Mouse (Mus musculus) Patski (cell line): Measurements from ENCODE around the gene Rps6. TPM values are rescaled to one million over a fixed set of nuclear protein-coding genes. Genes with fewer than 3 reads are reported as not detected.
A peak's percentile ranks its signal among the peaks of the same experiment; 100 is the strongest.

ENCODE experiments used
- ATAC-seq: fragments of 100-300 bp; one replicate; pipeline ENCODE4 v1.8.0; 2021
- CTCF ChIA-PET: fragments of 350-600 bp; sonication (Branson Sonifier 250); formaldehyde crosslinking; loops from one replicate; lab custom pipeline; 2022; ENCODE audit warnings: inconsistent platforms; lab: Charles Lee
- POLR2A ChIA-PET: fragments of 350-600 bp; sonication (Branson Sonifier 250); formaldehyde crosslinking; loops from one replicate; lab custom pipeline; 2022; ENCODE audit warnings: antibody characterized with exemption, inconsistent platforms; lab: Charles Lee
- DNase-seq: peaks from one replicate; pipeline ENCODE4 v3.0.0-alpha.2; 2011; ENCODE audit warnings: low read depth, low spot score
- H3K27me3 ChIP-seq: fragments of 371-371 bp; one replicate; pipeline ENCODE4 v1.5.1; 2021
- CTCF ChIP-seq: fragments of 100-300 bp; IDR thresholded peaks from one replicate; pipeline ENCODE4 v1.5.1; 2021
- in situ Hi-C: fragments of 300-500 bp; cut with MboI; formaldehyde crosslinking; loops from 3 replicates; pipeline ENCODE4 v1.11.1; 2018; ENCODE audit warnings: low pct_unique_long_range_greater_than_20kb, mixed read lengths
- polyA plus RNA-seq: library from polyadenylated mRNA; unstranded; gene quantifications from one replicate; pipeline ENCODE4 v1.2.3, GENCODE M21; 2021

Gene Rps6
- polyA plus RNA-seq = 305 TPM

DNA sequence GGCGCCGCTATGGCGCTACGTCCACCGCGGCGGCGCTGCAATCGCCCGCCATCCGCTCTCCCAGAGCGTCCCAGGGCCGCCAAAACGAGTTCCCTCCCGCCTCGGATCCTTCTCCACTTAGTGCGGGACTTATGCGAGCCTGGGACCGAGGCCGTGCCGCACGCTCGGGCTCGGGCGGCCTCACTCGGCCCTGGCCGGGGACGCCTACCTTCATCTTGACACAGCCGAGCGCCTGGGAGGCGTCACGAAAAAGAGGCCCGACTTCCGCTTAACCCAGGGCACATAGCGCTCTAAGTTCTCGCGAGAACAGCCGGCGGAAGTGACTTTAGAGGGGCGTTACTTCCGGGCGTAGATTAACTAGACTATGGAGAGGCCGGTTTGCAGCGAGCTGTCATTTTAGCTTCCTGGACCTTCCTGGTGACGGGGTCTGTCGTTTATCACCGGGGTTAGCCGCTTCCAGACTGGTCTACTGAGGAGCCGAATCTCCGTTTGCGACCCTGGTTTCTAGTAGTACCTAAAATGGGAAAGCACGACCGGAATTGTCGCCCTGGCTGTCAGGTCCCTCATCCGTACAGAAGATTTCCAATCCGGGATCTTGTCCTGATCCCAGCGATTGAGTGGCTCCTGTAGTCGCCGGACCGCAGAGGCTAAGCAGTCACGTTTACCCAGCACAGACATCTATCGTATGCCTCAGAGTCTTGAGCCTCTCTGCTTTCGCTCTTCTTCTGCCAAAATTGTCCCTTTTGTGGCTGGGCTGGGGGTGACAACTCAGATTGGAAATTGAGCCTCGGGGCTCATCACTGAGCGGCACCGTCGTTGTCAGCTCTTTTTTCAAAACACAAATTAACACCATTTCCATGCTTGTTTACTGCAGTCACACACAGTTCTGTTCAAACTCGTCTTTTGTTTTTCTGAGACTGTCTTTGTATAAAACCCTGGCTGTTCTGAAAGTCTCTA is at the start of gene Rps6:
Rps6 (minus strand) TSS at position 300 of the 957 bp plus-strand sequence.
- peak; percentile 58 for DNase-seq
- POLR2A ChIA-PET = interaction anchor here (0.7 kb wide), 1 partner anchor 144 kb away, joined by 3 read pairs; no protein-coding TSS in a partner anchor
- CTCF ChIA-PET = interaction anchor here (1.2 kb wide), 1 partner anchor 9 kb away, joined by 3 read pairs; no protein-coding TSS in a partner anchor
- no peak for TF ChIP-seq CTCF
- ATAC-seq = peak; percentile 94
- in situ Hi-C loops = no loop called here
- H3K27me3 ChIP-seq = no peaks in the 10 kb centered on the region

DNA sequence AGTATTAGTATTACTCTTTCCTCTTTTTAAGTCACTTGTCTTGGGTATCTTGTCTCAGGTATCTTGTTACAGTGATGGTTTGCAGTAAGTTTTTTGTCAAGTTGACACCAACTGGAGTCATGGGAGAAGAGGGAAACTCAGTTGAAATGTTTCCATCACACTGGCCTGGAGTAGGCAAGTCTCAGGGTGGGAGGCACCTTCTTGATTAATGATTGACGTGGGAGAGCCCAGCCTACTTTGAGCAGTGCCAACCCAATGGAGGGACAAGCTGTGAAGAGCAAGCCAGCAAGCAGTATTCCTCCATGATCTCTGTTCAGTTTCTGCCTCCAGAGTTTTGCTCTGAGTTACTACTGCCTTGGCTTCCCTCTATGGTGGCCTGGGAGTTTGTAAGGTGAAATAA is 48.7 kb upstream of the Rps6 start:
- CTCF ChIA-PET = interaction anchor here (0.9 kb wide), 1 partner anchor 9 kb away, joined by 3 read pairs; no protein-coding TSS in a partner anchor
- POLR2A ChIA-PET = no interaction called here
- no peaks in the 10 kb centered on the region for H3K27me3 ChIP-seq
- ATAC-seq = no peak
- TF ChIP-seq CTCF = no peak
- in situ Hi-C loops = no loop called here
- no peak for DNase-seq

DNA sequence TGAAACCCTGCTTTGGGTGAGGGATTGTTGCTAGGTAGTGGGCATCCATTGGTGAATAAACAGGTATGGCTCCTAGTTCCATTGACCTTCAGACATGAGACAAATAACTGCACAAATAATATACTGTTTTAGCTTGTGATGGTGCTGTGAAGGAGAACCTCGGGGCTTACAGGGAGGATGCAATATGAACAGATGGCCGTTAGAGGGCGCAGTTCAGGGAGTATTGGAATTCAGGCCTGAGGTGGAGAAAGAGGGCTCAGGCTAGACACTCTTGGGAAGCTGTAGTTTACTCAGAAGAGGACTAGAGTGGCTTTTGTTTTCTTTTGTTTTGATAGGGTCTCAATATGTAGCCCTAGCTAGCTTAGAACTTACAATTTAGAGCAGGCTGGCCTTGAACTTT is 47.8 kb upstream of the Rps6 start:
- CTCF ChIA-PET = no interaction called here
- in situ Hi-C loops = no loop called here
- POLR2A ChIA-PET = no interaction called here
- H3K27me3 ChIP-seq = no peaks in the 10 kb centered on the region
- TF ChIP-seq CTCF = peak; percentile 49
- DNase-seq (no peak), ATAC-seq (no peak)

DNA sequence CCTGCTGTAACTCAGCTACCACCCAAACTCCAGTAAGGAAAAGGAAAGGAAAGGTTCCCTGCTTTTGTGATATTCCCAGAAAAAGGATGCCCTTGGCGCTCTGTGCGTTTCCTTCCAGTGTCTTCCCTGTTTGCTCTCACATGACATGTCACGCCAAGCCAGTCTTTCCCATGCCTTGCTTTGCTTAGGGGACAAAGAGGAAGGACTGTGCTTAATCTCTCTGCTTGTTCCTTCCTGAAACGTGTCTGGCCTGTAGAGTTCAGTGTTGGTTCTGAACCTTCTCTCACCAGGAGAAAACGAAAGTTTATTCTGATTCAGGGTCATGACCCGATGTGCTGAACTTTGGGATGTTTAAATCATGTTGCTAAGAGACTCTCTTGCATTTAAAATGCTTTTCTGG is 45.1 kb upstream of the Rps6 start:
- CTCF ChIA-PET = no interaction called here
- H3K27me3 ChIP-seq = no peaks in the 10 kb centered on the region
- ATAC-seq (no peak), DNase-seq (no peak)
- no peak for TF ChIP-seq CTCF
- POLR2A ChIA-PET = no interaction called here
- in situ Hi-C loops = no loop called here

DNA sequence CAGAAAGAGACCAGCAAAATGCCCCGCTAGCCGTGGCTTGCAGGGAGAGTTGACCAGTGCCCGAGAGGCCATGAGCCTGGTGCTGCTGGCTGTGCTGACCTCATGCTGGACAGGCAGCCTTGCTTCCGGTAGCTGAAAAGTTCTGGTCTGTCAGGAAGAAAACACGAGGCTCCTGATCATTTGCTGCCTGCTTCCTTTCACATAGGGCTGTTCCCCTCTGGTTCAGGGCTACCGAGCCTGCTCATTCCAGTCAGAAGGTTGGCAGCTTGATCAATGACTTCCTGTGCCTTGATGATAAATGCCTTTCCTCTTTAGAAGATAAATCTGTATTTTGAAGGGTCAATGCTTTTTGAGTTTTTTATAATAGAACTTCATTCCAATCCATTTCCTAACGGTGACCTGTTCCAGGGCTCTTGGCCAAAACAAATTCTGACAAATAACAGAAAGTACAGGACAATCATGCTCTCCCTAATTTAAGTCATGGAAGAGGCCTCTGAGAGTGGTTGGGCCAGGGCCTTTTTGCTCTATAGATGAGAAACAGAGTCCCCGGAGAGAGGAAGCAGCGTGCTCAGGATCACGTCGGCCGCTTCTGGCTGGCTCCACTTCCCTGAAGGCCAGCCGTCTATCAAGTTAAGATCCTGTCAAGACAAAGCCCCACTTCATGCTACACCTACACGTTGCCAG is 41.7 kb upstream of the Rps6 start:
- POLR2A ChIA-PET = no interaction called here
- CTCF ChIA-PET = no interaction called here
- H3K27me3 ChIP-seq = no peaks in the 10 kb centered on the region
- DNase-seq = no peak
- TF ChIP-seq CTCF = no peak
- in situ Hi-C loops = no loop called here
- ATAC-seq = no peak

DNA sequence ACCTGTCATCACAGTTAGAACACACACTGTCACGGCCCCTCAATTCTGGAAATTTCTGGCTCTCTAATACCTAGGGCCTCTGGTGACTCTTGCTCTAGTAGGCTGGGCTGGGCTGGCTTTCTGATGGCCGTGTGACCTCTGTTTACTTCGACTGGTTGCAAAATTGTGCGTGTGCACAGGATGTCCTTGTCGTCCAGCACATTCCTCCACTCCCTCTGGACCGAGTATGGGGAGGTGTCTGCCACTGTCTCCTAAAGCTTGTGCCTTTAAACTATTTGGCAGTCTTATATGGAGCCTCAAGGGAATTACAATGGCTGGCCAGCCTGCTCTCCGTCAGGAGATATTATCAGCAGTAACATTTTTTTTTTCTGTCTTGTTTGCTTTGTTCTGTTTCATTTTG is 40.2 kb upstream of the Rps6 start:
- DNase-seq = no peak

DNA sequence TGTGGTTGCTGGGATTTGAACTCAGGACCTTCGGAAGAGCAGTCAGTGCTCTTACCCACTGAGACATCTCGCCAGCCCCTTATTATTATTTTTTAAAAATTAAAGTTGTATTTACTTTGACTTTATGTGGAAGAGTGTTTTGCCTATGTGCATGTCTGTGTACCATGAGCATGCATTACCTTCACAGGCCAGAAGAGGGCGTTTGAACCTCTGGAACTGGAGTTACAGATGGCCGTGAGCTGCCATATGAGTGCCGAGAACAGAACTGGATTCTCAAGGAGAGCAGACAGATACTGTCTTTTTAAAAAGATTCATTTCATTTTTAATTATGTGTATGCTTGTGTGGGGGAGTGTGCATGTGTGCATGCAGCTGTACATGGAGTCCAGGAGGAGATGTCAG is 30.7 kb upstream of the Rps6 start:
- DNase-seq = no peak
- ATAC-seq = no peak
- ChIA-PET CTCF (no interaction called here), POLR2A (interaction anchor here (1.6 kb wide), 1 partner anchor 9 kb away, joined by 3 read pairs; no protein-coding TSS in a partner anchor)
- TF ChIP-seq CTCF = peak; percentile 34
- H3K27me3 ChIP-seq = no peaks in the 10 kb centered on the region
- in situ Hi-C loops = no loop called here

More for the DNA sequence above, 40.2 kb upstream of the Rps6 start:
- CTCF ChIA-PET = interaction anchor here (1.0 kb wide), 1 partner anchor 9 kb away, joined by 3 read pairs; no protein-coding TSS in a partner anchor
- ATAC-seq = no peak
- in situ Hi-C loops = no loop called here
- POLR2A ChIA-PET = no interaction called here
- H3K27me3 ChIP-seq = no peaks in the 10 kb centered on the region
- TF ChIP-seq CTCF = no peak

DNA sequence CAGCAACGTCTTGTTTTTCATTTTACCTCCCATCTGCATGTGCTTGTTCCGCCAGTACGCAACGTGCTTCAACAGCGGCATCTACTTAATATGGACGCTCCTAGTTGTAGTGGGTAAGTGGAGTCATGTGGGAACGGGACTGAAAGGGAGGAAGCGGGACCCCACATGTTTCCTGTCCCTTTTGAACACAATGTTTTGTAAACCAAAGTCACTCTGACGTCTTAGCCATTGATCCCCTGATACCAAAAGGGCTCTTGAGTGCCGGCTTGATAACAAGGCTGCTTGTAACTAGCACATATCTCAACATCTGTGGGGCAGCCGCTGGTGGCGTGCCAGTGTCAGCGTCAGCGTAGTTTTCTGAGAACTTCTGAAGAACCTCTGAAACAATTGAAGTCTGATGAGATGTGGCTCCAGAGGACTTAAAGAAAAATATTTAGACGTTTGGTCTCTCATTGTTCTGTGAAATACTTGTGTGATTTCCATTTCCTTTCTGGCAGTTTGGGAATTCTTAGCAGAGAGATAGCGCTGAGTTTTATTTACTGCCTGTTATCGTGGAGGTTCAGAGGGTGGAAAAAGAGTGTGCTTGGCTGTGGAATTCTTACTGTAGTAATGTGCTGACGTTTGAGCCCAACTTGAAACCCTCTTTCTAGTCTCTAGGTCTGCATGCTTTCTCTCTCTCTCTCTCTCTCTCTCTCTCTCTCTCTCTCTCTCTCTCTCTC is 29.1 kb upstream of the Rps6 start:
- H3K27me3 ChIP-seq = no peaks in the 10 kb centered on the region
- DNase-seq (no peak), ATAC-seq (no peak)
- POLR2A ChIA-PET = no interaction called here
- in situ Hi-C loops = no loop called here
- CTCF ChIA-PET = interaction anchor here (1.1 to 1.3 kb wide), 2 partner anchors 38 to 61 kb away, joined by 3 read pairs; no protein-coding TSS in a partner anchor
- TF ChIP-seq CTCF = no peak

DNA sequence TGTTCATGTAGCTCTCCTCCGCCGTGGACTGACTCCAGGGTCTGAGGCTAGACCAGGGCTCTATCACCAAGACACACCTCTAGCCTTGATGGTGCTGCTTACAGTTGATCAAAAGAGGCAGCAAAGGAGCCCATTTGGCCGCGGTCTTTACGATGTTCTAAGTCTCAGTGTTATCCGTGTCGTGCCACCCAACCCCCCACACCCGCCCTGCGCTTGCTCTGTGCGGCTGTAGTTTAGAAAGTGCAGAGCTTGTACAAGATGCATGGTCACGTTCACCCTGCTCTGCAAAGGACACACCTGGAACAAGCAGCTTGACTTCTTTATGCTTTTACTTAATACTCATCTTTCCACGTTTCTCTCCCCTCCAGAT is 28.6 kb upstream of the Rps6 start:
- in situ Hi-C loops = no loop called here
- no peak for TF ChIP-seq CTCF
- CTCF ChIA-PET = interaction anchor here (1.1 to 1.3 kb wide), 2 partner anchors 39 to 61 kb away, joined by 3 read pairs; no protein-coding TSS in a partner anchor
- H3K27me3 ChIP-seq = no peaks in the 10 kb centered on the region
- DNase-seq (no peak), ATAC-seq (no peak)
- POLR2A ChIA-PET = no interaction called here

DNA sequence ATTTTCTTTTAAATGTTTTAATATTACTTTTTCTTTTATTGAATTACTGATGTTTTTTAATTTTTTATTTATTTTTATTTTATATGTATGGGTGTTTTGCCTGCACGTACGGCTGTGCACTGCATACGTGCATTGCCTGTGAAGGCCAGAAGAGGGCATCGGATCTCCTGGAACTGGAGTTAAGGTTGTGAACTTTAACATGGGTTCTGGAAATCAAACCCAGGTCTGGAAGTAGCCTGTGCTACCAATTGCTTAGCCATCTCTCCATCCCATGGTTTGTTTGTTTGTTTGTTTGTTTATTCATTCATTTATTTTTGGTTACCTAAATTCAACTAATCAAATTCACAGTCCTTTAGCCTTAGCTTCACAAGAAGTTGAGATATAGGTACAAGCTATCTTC is 27.7 kb upstream of the Rps6 start:
- ChIA-PET POLR2A (no interaction called here), CTCF (interaction anchor here (1.1 to 1.3 kb wide), 2 partner anchors 40 to 62 kb away, joined by 3 read pairs; no protein-coding TSS in a partner anchor)
- H3K27me3 ChIP-seq = no peaks in the 10 kb centered on the region
- in situ Hi-C loops = no loop called here
- DNase-seq (no peak), ATAC-seq (no peak)
- TF ChIP-seq CTCF = peak; percentile 50
